Mouse (Mus musculus): Measurements from ENCODE around the gene Tmeff2.

- TF ChIP-seq ZNF384 (IDR thresholded peaks at IDR 0.05; ENCODE audit: low read depth, low read length), result no peak
- no peak for TF ChIP-seq CHD2 (IDR thresholded peaks at IDR 0.05; ENCODE audit: low read depth, low read length)
- TF ChIP-seq ZC3H11A (IDR thresholded peaks at IDR 0.05; ENCODE audit: borderline replicate concordance, low read depth, low read length), result no peak
- no peak for TF ChIP-seq HCFC1 (IDR thresholded peaks at IDR 0.05; ENCODE audit: borderline replicate concordance, insufficient read depth, low read length)
These were observed 290.8 kb downstream of the Tmeff2 start for GRCm38 (mm10) chr1:51191253-51191652.

Measured in ES-E14 (cell line).